Mouse (Mus musculus): Measurements from ENCODE around the gene Srrt. TPM values are rescaled to one million over a fixed set of nuclear protein-coding genes. Genes with fewer than 3 reads are reported as not detected.

Gene Srrt
- polyA plus RNA-seq, 1 experiment from 2014 or later: 155 TPM

DNA sequence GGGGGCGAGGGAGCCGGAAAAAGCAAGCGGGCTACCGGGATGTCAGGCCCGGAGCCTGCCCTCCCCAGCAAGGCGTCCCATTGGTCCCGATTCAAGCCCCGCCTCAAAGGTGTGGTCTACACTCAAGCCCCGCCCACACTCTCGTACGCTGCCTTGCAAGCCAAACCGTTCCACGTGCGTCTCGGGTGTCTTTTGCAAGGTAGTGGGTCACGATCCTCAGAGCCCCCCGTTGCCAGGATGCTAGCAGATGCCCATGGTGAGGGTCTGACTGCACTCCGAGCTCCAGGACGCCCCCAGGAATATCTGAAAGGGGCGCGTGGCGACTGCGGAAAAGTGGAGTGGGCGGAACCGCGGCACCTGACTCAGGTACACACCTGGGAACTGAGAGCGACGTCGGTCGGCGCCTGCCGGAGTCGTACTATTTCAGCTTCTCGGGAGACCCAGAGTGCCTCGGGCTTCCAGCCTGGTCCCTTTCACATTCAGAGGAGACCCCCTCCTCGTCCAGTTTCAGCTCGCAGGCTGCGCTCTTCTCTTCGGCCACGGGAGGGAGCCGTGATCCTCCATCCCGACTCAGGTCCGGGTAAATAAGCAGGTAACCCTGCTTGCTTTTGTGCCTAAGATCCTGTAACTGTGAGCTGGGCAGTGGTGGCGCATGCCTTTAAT is 26.2 kb upstream of the Srrt start, which contains the start of gene Slc12a9:
TSS of gene Slc12a9 (minus strand) at position 86 of the 663 bp plus-strand sequence.
- peak within 1 kb of the TSS; percentile 91 for H3K4me2 ChIP-seq
- no peaks in the 10 kb centered on the region for H3K9me3 ChIP-seq
- ATAC-seq (ENCODE audit: borderline replicate concordance, extremely low read depth, low FRiP score, low TSS enrichment): peak; percentile 89
- under 1% methylated on average over 44 of the region's 44 CpGs for WGBS
- no peaks in the 10 kb centered on the region for H3K36me3 ChIP-seq
- H3K27me3 ChIP-seq: no peaks in the 10 kb centered on the region
- peak within 1 kb of the TSS; percentile 17 for H3K27ac ChIP-seq
- H3K4me3 ChIP-seq: peak within 1 kb of the TSS; percentile 59
- H3K4me1 ChIP-seq: peaks cover 14% of the 10 kb centered on the region; the same call in 1 of the 2 replicates
- H3K9ac ChIP-seq: peak within 1 kb of the TSS; percentile 56

DNA sequence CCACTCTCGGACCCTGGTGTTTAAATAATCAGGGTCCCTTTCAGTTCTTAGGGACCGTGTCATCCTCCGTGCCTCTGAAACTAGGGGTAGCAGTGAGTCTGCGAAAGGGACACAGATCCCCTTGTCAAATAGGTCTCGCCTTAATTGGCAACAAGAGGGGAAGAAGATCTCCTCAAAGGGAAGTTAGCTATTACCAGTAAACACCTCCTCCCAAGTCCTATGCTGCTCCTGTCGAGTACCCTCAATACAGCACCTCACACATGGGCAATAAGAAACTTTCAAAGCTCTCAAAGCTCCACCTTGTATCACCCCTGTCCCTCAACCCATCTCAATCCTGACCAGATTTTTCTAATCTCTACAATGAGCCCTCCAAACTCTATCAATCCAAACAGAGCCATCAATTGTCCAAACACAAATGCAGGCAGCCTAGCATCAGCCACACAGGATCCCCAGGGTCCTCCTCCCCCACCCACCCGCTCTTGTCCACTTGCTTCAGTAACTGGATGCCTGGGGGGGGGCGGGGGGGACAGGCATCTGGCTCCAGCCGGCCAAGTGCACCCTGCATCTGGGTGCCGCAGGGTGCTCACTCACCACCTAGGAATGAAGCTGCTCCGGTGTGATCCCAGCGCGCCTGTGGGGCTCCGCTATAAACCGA is 25.5 kb upstream of the Srrt start:
- H3K4me1 ChIP-seq: peaks cover 14% of the 10 kb centered on the region; the same call in 1 of the 2 replicates
- peak; percentile 21; the same call in 1 of the 2 replicates for ATAC-seq (ENCODE audit: borderline replicate concordance, extremely low read depth, low FRiP score, low TSS enrichment)
- H3K9me3 ChIP-seq: no peaks in the 10 kb centered on the region
- H3K27ac ChIP-seq: no peak overlapping the region; the same call in 1 of the 2 replicates
- WGBS: 16% methylated on average over 15 of the region's 15 CpGs
- peak overlapping the region; percentile 56 for H3K9ac ChIP-seq
- H3K4me2 ChIP-seq: peak overlapping the region; percentile 91
- no peaks in the 10 kb centered on the region for H3K36me3 ChIP-seq
- H3K4me3 ChIP-seq: peak overlapping the region; percentile 59
- no peaks in the 10 kb centered on the region for H3K27me3 ChIP-seq

DNA sequence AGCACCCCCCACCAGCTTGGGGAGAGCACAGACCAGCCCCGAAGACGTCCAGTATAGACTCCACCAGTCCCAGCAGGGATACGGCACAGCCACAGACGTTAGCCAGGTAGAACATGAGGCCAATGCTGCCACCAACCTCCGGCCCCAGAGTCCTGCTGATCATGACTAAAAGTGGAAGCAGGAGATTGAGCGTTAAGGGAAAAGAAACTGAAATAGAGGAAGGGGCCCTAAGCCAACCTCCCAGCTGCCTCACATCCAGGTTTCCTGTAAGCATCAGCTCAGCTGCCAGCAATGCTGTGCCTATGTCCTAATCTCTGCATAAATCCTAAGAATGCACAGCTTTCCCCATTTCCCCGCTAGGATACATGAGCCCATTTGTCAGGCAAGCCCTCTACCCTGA is 23.4 kb upstream of the Srrt start:
- H3K9ac ChIP-seq: no peak overlapping the region
- H3K27me3 ChIP-seq: no peaks in the 10 kb centered on the region
- no peak overlapping the region for H3K4me2 ChIP-seq
- peaks cover 14% of the 10 kb centered on the region; the same call in 1 of the 2 replicates for H3K4me1 ChIP-seq
- no peak for ATAC-seq (ENCODE audit: borderline replicate concordance, extremely low read depth, low FRiP score, low TSS enrichment)
- no peak overlapping the region for H3K27ac ChIP-seq
- H3K36me3 ChIP-seq: peaks cover 6% of the 10 kb centered on the region; the same call in 1 of the 2 replicates
- 87% methylated on average over 7 of the region's 7 CpGs for WGBS
- H3K4me3 ChIP-seq: no peak overlapping the region
- H3K9me3 ChIP-seq: no peaks in the 10 kb centered on the region

DNA sequence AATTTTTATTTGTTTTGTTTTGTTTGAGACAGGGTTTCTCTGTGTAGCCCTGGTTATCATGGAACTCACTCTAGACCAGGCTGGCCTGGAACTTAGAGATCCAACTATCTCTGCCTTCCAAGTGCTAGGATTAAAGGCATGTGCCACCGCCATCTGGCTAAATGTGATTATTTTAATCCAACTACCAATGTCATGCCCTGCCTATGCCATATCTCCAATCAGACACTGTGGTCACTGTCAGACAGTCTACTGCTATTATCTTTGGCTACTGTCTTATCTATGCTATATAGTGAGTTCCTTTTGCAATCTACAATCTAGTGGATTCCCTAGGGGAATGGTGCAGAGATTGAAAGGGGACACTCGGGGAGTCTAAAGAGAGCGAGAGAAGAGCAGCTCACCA is 13.5 kb upstream of the Srrt start:
- 92% methylated on average over 3 of the region's 3 CpGs for WGBS
- Histone ChIP-seq H3K36me3 (peaks cover 10% of the 10 kb centered on the region; the same call in 1 of the 2 replicates), H3K4me3 (no peak overlapping the region), H3K9ac (no peak overlapping the region), H3K27me3 (no peaks in the 10 kb centered on the region), H3K27ac (no peak overlapping the region), H3K4me1 (no peaks in the 10 kb centered on the region), H3K4me2 (no peak overlapping the region), H3K9me3 (no peaks in the 10 kb centered on the region)
- no peak for ATAC-seq (ENCODE audit: borderline replicate concordance, extremely low read depth, low FRiP score, low TSS enrichment)

DNA sequence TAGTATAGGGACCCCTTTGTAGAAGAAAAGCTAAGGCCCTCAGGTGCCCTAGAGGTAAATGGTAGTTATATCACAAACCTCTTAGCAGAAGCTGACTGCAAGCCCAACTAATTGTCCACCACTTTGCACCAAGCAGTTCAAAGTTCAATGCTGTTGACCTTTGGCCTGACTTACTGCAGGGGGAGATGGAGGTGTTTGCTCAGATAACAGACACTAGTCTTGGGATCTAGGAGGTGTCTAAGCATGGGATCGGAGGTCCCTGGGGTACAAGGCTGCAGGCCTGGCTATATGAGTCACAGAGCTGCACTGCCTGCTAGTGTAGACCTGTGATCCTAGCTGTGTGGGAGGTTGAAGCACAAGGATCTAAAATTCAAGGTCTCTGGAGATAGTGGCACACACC is 11.1 kb upstream of the Srrt start:
- Histone ChIP-seq H3K9ac (no peak overlapping the region), H3K4me2 (no peak overlapping the region), H3K9me3 (no peaks in the 10 kb centered on the region), H3K27me3 (no peaks in the 10 kb centered on the region), H3K4me3 (no peak overlapping the region), H3K27ac (no peak overlapping the region), H3K4me1 (peaks cover 17% of the 10 kb centered on the region), H3K36me3 (peaks cover 10% of the 10 kb centered on the region; the same call in 1 of the 2 replicates)
- no peak for ATAC-seq (ENCODE audit: borderline replicate concordance, extremely low read depth, low FRiP score, low TSS enrichment)
- 58% methylated on average over 1 of the region's 1 CpGs for WGBS

DNA sequence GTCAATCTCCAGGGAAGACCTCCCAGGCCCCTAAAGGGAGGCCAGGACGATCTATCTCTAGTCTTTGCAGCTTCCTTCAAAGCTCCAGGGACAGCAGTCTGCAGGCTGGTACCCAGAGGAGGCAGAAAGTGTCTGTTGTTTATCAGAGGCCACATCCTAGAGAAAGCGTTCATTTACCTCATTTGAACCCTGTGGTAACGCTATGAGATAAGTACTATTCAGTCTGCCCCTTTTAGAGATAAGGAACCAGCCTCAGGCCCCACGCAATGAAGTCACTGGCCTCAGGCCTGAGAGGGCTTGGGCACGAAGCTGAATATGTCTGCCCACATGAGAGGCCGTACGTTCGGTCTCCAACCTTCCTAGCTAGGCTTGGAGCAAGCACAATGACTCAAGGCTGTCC is 9.9 kb upstream of the Srrt start:
- H3K4me3 ChIP-seq: no peak overlapping the region
- no peak overlapping the region for H3K4me2 ChIP-seq
- H3K27me3 ChIP-seq: no peaks in the 10 kb centered on the region
- WGBS: 79% methylated on average over 8 of the region's 8 CpGs
- peaks cover 7% of the 10 kb centered on the region; the same call in 1 of the 2 replicates for H3K36me3 ChIP-seq
- no peak overlapping the region for H3K27ac ChIP-seq
- ATAC-seq (ENCODE audit: borderline replicate concordance, extremely low read depth, low FRiP score, low TSS enrichment): no peak
- no peak overlapping the region for H3K9ac ChIP-seq
- H3K4me1 ChIP-seq: peaks cover 26% of the 10 kb centered on the region
- no peaks in the 10 kb centered on the region for H3K9me3 ChIP-seq

DNA sequence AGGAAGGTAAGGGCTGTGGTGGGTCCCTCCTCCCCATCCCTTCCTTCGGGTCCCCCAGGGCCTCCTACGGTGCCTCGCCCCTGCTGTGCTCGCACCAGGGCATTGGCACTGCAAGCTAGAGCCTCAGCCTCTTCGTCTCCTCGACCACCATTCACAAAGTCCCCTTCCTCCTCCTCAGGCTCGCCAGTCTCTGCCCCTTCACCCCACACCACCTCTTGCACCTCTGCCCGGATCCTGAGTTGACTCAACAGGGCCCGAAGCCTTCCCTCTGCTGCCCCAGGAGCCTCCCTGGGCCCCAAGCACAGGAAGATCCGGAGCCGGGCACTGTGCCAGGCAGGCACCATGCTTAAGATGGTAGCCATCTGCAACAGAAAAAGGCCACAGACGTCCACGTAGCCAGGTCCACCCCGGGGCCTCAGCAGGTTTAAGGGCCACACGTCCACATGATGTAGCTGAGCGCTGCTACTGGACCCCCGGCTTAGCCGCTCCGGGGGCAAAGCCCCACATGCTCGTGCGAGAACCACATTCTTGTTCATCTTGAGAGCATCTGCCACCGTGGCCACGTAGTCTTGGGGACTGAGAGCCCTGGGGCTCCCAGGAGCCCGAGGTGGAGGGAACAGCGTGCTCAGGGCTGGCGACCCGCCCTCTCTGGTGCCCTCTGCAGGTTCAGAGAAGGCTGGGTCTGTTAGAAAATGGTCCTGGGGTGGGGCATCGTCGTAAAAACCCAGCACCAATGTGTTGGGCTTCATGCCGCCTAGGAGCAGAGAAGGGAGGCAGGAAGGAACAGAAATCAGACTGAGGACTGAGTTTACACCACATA is 7.8 kb upstream of the Srrt start:
- H3K27me3 ChIP-seq: no peaks in the 10 kb centered on the region
- H3K36me3 ChIP-seq: peaks cover 22% of the 10 kb centered on the region
- H3K4me3 ChIP-seq: peak overlapping the region; percentile 81; the same call in 1 of the 2 replicates
- 31% methylated on average over 30 of the region's 30 CpGs for WGBS
- H3K9me3 ChIP-seq: no peaks in the 10 kb centered on the region
- ATAC-seq (ENCODE audit: borderline replicate concordance, extremely low read depth, low FRiP score, low TSS enrichment): no peak; the same call in 1 of the 2 replicates
- peak overlapping the region; percentile 82 for H3K4me2 ChIP-seq
- H3K9ac ChIP-seq: peak overlapping the region; percentile 93; the same call in 1 of the 2 replicates
- peaks cover 36% of the 10 kb centered on the region for H3K4me1 ChIP-seq
- peak overlapping the region; percentile 95 for H3K27ac ChIP-seq

DNA sequence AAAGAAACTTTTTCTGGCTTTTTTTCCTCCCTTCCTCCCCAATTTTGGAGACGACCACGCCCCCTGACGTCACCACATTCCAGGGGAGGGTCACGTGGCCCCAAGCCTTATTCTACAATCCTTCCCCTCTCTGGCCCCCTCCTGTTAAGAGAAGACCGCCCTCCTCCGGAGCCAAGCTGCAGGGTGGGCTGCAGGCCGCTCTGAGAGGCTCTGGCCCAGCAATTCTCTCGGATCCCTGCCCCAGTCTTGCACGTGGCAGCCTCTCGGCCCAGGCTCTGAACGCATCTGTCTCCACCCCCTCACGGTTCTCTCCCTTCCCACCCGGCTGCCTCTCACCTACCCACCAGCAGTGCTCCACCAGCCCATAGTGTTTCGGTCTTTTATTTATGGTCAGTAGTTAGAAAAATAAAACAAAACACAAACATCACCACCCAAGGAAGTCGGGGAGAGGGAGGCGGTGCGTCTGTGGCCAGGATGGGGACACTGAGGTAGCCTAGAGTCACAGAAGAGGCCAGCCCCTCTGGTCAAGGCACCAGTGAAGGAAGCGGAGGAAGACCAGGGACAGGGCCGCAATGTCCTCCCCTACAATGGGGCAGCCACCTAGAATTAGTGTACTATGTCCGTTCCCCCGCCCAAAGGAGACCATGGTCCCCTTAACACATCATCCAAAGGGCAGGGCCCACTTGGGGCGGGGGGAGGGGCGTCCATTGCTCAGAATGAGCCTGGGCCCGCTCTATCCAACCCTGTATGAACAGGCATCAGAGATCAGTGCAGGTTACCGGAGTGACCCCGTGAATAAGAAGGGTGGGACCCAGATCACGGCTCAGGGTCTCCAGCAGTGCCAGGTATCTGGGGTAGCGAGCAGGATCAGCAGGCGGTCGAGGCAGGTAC is 7.0 kb upstream of the Srrt start, which contains the start of gene Trip6:
TSS of gene Trip6 (minus strand) at position 212 of the 891 bp plus-strand sequence.
- H3K27ac ChIP-seq: peak within 1 kb of the TSS; percentile 95
- H3K27me3 ChIP-seq: no peaks in the 10 kb centered on the region
- ATAC-seq (ENCODE audit: borderline replicate concordance, extremely low read depth, low FRiP score, low TSS enrichment): peak; percentile 93
- H3K4me2 ChIP-seq: peak within 1 kb of the TSS; percentile 82
- peak within 1 kb of the TSS; percentile 93 for H3K9ac ChIP-seq
- peak within 1 kb of the TSS; percentile 81 for H3K4me3 ChIP-seq
- WGBS: 15% methylated on average over 30 of the region's 30 CpGs
- H3K4me1 ChIP-seq: peaks cover 36% of the 10 kb centered on the region
- H3K9me3 ChIP-seq: no peaks in the 10 kb centered on the region
- H3K36me3 ChIP-seq: peaks cover 30% of the 10 kb centered on the region

DNA sequence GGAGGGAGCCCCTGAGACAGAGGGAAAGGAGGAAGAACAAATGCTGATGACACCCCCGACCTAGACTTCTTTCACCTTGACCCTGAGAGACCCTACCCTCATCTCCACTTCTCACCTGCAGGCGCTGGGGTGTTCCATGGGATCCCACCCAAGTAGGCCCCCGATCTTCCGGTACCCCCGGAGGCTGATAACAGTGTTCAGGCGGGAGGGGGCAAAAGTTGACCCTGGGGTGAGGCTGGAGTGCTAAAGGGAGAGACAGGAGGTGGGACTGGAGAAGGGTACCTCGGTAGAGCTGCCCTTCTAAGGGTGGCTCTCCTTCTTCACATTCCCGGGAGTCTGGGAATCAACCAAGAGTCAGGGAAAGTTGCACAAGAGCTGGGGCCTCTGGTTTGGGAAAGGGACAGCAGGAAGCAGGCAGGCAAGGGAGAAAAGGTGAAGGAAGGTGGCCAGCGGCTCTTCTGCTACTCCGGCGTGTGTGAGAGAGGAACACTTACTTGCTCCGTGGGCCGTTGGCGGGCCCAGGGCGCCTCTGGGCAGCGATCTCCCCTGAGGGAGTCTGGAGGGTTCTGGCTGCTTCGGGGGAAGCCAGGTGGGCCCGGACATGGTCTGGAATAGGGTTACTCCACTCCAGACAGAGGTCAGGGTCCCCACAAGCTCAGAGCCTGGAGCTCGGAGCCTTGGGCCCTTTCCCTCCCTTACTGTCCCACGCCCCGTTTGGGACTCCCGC is 6.2 kb upstream of the Srrt start:
- WGBS: 1% methylated on average over 22 of the region's 22 CpGs
- Histone ChIP-seq H3K9me3 (no peaks in the 10 kb centered on the region), H3K27me3 (no peaks in the 10 kb centered on the region), H3K4me2 (peak overlapping the region; percentile 82), H3K27ac (peak overlapping the region; percentile 95), H3K9ac (peak overlapping the region; percentile 93), H3K4me1 (peaks cover 36% of the 10 kb centered on the region), H3K36me3 (peaks cover 36% of the 10 kb centered on the region), H3K4me3 (peak overlapping the region; percentile 81)
- ATAC-seq (ENCODE audit: borderline replicate concordance, extremely low read depth, low FRiP score, low TSS enrichment): peak; percentile 63

DNA sequence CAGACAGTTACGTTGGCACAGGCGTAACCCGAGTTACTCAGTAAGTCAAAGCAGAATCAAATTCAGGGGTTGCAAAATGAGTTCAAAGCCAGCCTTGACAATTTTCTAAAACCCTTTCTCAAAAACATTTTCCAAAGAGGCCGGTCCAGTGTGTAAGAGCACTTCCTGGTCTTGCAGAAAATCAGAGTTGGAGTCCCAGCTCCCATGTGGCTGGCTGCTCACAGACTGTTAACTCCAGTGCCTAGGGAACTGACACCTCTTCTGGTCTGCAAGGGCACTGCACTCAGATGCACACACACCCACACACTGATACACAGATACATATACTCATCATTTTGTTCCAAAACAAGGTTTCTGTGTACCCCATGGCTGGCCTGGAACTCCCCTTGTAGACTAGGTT is 882 bp upstream of the Srrt start:
- no peaks in the 10 kb centered on the region for H3K27me3 ChIP-seq
- H3K4me1 ChIP-seq: peaks cover 54% of the 10 kb centered on the region
- peak overlapping the region; percentile 94; the same call in 1 of the 2 replicates for H3K4me3 ChIP-seq
- 93% methylated on average over 4 of the region's 4 CpGs for WGBS
- ATAC-seq (ENCODE audit: borderline replicate concordance, extremely low read depth, low FRiP score, low TSS enrichment): no peak
- no peaks in the 10 kb centered on the region for H3K9me3 ChIP-seq
- H3K4me2 ChIP-seq: peak overlapping the region; percentile 75
- H3K27ac ChIP-seq: peak overlapping the region; percentile 97
- H3K36me3 ChIP-seq: peaks cover 53% of the 10 kb centered on the region
- H3K9ac ChIP-seq: peak overlapping the region; percentile 57; the same call in 1 of the 2 replicates

All from lung, embryonic 15.5 days (tissue).